Mouse (Mus musculus) 416B (cell line): ENCODE data around the gene Rbfox3.

Source experiments
- DNase-seq: peaks from one replicate; pipeline ENCODE4 v3.0.0; 2011; ENCODE audit warnings: low read depth

The Rbfox3 gene

DNA sequence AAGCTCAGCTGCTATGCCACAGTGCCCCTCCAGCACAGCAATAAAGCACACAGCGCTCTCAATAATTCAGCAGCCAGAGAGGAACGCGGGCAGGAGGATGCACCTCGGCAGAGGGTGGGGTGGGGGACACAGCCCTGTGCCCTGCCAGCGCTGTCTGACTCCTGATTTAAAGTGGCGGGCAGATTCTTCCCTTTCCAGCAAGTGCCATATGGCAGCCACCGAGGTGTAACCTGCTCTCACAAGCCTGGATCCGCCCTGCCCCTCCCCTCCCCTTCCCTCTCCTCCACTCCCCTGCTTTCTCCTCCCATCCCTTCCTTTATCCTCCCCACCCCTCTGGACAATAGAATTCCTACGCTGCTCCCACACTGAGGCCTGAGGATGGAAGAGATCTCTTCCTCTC, 311.2 kb downstream of the Rbfox3 start:
- no peak for DNase-seq

DNA sequence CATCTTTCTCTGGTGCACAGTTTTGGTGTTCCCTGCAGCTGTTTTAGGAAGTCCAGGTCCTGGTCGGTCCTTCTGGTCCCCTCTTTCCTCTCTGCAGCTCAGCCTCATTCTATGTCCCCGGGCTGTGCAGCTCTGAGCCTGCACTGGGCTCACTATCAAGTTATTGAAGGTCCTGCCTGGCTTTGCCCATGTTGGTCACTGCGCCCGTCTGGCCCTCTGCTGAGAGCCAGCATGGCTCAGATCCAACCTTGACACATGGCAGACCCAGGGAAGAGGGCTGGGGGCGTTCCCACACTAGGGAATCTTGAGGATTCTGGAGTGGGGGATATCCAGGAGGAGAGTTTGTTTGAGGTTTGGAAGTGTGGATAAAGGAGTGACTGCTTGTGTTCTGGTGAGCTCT, 312.7 kb downstream of the Rbfox3 start:
- no peak for DNase-seq

DNA sequence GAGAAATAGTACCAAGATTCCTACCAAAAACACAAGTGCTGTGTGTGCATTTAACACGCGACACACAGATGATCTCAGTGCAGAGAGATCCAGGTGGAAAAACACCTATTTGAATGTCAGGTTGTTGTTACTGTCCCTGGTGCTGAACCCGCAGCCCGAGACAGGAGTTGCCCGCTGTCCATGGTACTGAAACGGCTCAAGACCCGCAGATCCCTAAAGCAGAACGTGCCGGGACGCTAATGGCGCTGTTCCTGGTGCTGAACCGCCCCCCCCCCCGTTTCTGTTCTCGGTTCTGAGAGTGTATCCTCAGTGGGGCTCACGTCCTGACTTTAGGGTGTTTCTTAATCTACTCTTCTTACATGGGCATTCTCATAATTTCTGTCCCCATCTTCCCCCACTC, 326.6 kb downstream of the Rbfox3 start:
- peak; percentile 81 for DNase-seq

DNA sequence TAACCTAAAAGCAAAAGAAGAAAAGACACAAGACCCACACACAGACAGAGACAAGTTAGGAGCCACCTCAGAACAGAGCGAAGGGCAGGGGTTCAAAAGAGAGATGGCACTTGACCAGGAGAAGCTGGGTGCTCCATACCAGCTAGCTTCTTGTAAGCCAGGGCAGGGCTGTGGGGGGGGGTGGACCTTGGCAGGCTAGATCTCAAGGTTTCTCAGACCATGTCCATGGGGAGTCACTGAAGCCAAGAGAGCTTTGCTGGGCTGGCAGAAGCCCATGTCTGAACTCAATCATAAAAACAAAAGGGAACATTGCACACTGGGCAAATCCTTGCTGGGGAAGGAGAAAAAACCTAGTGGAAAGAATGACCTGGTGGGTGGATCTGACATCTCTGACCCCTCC, 327.4 kb downstream of the Rbfox3 start:
- no peak for DNase-seq

DNA sequence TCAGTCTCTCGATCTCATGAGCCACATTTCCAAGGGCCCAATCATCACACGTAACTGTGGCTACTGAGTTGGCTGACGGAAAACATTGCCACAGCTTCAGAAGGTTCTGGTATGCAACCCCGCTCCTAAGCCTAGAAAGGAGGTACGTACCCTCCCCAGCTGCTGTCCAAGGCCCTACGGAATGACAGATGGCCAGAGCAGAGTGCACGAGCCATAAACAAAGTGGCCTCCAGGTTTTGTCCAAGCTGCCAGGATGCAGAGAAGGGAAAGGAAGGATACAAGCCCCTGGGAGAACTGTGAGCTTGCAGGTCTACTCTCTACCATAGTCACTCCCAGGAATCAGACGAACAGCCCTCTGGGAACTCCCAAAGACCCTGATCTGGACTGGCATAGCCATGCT, 327.8 kb downstream of the Rbfox3 start:
- DNase-seq, result no peak

DNA sequence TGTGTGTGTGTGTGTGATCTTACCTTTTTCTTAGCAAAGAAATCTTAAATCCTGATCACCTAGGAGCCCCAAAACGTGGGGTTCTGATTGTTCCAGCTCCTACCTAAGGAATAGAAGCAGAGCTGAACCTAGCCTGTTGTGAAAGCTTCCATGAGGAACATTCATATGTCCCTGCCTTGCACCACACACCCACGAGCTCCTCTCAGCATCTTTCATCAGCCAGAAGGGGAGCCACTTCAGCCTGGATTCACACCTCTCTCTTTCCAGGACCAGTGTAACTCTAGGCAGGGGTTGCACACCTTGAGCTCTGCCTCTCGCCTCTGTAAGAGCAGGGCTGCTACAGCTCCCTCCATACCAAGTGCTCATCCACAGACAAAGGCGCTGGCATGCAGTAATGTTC, 330.4 kb downstream of the Rbfox3 start:
- DNase-seq, result no peak

DNA sequence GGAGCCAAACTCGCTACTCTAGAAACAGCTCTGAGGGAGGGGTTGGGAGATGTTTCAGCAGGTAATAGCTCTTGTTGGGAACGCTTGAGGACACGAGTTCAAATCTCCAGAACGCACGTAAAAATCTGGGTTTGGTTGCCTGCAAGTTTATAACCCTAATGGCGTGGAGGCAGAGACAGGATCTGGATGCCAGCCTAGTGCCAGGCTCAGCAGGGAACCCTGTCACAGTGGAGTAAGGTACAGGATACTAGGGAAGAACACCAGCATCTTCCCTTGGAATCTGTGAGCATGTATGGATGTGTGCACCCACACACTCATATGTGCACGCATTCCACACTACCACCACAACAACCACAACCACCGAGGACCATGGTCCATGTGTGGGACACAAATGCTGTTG, 331.8 kb downstream of the Rbfox3 start:
- no peak for DNase-seq

DNA sequence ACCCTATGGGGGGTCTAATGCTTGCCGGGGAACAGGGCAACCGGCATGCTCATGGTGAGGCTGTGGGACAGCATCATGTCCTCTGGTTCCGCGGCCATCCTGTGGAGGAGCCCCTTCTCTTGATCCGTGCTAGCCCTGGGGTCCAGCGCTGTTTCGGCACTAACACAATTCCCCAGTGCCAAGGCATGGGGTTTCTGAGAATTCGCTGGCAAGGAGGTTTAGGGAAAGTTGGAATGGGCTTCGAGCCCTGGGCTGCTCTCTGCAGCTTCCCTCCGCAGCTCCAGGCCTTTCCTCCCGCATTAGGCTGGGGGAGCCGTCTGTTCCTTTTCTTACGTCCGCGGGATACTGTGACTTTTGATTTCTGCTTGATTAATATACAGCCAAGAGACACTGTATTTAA, 334.1 kb downstream of the Rbfox3 start:
- DNase-seq, result no peak

DNA sequence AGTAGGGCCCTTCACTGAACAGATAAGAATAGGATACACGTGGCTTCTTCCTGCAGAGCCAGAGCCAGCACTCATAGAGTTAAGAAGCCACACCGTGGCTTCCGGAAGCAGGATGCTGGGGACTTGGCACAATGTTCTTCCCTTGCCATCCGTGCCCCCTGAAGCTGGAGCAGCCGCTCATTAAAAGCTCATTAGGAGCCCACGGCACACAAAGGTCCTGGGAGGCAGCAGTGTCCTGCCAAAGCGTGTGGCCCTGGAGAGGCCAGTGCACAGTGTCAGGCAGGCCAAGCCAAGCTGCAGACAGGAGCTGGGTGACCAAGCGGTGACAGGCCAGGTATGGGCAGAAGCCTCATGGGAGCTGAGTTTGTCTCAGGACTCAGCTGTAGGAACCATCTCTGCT, 334.8 kb downstream of the Rbfox3 start:
- DNase-seq, result no peak

DNA sequence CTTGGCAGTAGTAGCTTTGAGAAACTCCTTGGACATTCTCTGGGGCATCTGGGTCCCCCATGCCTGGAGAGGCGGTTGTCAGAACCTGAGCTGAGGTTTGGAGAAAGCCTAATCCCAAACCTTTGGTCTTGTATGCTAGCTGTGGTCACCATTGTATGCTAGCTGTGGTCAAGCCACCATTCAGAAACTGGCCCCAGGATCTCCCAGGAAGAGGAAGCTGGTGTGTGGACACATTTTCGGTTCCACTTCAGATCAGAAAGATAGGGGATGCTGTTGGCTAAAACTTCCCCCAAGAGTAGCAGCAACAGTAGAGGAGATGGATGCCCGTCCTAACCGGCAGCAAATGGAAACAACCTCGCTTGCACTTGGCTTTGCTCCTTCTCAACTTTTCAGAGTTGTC, 337.0 kb downstream of the Rbfox3 start:
- no peak for DNase-seq

DNA sequence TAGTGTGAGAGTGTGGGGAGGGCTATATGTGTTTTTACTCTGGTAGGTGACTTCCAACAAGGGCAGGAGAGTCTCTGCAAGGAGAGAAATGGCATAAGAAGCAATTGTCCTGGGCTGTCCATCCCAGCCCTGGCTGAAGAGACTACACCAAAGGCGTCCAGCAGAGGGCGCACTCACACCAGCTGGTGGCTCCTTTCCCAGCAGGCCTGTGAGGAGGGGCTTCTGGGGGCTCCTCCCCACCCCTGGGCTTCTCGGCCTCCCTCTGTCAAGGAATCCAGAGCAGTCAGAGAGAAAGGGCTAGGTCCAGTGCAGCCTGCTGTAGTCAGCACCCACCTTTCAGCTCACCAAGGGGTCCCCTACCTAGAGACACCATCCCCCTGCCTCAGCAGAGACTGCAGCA, 337.8 kb downstream of the Rbfox3 start:
- DNase-seq, result no peak

DNA sequence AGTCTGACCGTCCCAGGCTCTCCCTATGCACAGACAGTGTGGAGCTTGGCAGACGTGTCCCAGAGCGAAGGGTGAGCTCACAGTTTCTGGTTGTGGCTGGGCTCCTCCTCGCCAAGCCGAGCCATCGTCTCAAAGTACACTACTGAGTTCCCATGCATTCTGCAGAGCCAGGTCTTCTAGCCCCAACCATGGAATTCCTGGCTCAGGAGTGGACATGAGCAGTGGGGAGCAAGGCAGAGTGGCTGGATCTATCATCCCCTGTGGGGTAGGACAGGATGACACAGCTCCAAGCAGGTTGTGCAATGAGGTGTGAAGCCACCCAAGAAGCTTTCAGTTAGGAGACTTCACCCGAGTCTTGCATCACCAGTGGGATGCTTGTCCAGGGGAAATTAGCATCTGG, 338.4 kb downstream of the Rbfox3 start:
- DNase-seq, result no peak

DNA sequence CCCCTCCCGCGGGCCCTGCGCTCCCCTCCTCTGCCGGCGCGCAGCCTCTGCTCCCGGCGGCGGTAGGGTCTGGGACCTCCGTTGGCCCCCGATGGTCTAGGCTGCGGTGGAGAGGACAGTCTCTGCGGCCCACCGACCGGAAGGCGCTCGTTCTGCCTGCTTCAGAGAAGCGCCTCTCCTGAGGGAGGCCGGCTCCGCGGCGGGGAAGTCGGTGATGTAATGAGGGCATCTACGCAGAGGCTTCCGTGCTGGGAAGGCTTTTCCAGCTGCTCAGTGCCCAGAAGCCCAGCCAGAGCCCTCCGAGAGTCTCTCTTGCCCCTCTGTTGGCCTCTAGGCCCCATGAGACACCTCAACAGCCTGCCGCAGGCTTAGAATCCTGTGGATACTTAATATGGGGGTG, 341.2 kb downstream of the Rbfox3 start:
- DNase-seq, result no peak

DNA sequence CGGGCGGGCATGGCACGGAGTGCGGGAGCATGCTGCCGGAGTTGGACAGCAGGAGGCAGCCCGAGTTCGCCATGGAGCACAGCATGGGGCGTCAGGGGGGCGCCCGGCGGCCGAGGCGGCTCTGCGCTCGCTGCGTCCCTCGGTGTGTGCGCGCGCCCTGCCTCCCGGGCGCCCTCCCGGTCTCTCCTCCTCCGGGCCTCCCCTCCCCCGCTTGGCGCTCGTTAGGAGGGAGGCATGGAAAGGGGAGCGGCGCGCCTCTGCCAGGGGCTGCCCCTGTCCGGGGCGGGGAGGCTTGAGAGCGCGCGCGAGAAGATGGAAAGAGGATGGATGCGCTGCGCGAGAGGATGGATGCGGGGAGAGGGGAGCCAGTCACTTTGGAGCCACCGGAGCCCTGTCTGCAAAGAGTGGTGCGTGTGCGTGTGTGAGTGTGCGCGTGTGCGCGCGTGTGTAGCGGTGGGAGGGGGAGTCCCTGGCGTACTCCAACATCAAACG, 341.8 kb downstream of the Rbfox3 start:
- DNase-seq, result no peak

DNA sequence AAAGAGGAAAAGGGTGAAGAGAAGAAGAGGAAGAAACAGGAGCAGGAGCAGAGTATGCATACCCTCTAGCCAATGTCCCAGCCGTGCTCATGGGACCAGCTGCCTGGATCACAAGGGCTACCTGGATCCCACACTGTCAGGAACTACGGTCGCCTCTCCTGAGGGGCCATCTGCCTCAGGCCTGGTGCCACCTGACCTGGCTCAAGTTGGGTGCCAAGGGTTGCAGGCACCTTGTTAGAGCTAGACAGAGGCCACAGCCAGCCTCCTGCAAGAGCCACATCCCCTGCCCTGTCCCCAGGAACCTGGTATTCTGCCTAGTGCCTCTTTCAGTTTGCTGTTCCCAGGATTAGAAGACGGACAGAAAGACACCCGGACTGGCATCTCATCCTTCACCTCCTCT, 347.5 kb downstream of the Rbfox3 start:
- no peak for DNase-seq

DNA sequence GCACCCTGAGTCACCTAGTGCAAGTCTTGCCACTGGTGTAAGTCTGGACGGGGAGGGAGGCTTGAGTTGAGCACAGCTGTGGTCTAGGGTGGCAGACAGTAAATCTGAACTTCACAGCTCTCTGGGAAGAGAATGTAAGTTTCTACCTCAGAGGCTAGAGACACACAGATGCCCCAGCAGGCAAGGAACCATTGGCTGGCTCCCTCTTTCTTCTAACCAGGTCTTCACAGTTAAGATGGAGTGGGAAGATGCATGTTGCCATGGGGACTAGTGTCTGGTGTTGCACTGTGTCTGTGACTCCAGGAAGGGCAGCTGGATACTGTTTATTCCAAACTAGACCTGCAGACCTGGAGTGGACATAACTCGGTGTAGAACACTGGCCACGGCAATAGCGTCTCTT, 348.6 kb downstream of the Rbfox3 start:
- DNase-seq, result no peak

DNA sequence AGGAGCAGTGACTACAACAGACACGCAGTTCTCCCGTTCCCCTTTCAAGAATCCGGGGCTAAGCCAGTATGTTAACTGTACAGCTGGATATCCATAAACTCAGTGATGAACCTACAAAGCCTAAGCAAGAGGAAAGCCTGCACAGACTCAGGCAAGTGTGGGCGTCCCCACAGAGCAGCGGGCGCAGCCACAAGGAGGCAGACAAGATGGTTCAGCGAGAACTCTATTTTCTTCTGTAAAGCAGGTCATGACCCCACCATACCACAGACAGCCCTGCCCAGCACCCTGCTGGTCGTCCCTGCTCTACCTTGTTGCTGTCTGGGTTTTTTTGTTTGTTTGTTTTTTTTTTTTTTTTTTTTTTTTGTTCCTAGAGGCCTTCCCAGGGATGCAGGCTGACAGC, 353.2 kb downstream of the Rbfox3 start:
- DNase-seq, result no peak

DNA sequence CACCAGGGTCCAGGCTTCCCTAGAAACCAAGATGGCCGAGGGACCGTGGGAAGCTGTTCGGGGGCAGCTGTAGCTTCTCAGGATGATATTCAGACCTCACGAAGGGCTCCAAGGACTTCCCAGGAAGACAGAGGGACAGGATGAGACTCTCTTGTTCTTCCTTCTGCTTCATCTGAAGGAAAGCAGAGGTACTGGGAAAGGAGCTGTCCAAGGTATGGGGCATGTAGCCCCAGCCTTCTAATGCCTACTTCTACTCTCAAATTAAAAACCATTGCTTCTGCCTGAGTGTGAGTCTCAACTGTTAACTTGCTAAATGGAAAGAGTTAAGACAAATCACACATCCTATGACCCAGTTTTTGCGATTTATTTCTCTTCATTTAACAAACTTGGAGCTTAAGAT, 355.8 kb downstream of the Rbfox3 start:
- no peak for DNase-seq

DNA sequence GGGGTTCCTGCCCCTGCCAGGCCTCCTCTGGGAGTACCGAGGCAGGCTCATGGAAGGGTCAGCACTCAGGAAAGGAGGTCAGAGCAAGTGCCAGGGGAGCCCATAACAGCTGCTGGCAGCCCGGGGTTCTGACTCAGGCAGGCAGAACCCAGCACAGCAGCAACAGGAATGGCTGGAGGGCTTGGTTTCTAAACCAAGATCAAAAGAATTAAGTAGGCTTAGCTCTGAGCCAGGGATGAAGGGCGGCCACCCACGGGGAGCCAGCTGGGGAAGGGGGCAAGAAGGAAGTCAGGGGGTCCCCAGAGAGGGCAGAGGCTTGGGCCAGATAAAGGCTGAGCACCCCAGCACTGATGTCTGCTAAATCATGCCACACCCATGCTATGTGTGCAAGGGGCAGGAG, 356.9 kb downstream of the Rbfox3 start:
- no peak for DNase-seq

DNA sequence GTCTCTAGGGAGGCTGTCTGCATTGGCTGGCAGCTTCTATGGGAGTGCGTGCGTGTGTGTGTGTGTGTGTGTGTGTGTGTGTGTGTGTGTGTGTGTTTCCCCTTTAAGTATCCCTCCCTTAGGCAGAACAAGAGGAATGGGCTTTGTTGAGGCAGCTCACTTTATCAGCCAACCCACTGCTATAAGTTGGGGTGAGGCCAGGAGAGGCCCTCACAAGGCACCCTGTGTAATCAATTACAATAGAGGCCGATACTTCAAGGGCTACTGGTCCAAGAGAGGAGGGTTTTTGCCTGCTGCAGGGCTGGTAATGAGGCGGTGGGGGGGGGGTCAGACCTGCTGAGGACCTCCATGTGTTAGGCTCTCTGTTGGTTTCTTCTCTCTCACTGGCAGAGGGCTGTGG, 357.5 kb downstream of the Rbfox3 start:
- DNase-seq, result no peak

DNA sequence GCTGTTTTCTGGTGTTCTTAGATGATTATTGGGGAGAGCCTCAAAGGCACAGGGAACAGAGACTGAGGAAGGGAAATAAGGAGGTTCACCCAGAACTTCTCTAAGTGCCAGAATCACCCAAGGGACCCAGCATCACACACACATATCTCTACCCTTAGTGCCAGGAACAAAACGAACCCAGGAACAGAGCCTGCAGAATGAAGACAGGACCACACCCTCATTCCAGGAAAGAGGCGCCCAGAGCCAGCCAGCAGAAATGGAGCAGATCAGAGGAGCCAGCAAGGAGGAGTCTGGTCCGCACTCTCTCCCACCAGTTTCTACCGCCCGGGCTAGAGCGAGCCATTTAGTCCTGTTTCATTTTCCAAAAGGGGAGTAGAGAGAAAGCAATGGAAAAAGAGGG, 358.4 kb downstream of the Rbfox3 start:
- DNase-seq, result no peak

DNA sequence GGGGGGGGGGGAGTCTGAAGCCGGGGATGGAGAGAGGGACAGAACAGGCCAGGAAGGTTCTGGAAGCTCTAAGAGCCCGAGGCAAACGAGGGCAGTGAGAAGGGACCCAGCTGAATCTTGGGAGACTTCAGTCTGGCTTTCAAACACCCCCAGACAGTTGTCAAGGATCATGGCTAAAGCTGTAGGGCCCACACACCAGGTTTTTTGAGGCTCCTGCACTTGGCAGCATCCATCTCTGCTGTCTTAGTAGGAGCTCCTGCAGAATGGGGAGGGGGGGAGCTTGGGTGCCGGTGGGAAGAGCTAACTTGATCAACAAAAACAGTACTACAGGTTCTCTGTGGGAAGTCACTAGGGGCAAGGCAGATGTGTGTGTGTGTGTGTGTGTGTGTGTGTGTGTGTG, 358.9 kb downstream of the Rbfox3 start:
- no peak for DNase-seq

DNA sequence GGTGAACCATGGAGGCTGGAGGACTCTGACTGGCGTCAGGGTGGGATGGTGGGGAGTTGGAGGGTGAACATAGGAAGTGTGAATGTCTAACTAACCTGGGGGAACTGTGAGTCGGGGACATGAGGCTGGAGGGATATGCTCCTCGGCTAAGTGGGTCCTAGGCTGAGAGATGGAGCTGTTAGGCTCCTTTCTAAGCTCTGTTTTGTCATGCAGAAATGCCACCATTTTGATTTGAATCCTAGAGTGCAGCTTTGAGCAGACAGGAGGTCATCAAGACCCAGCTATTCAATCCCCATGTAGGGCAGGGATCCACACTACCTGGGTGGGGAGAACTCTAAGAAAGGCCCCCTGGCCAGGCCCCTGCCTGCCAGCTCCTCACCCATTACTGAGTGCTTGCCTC, 359.7 kb downstream of the Rbfox3 start:
- no peak for DNase-seq

DNA sequence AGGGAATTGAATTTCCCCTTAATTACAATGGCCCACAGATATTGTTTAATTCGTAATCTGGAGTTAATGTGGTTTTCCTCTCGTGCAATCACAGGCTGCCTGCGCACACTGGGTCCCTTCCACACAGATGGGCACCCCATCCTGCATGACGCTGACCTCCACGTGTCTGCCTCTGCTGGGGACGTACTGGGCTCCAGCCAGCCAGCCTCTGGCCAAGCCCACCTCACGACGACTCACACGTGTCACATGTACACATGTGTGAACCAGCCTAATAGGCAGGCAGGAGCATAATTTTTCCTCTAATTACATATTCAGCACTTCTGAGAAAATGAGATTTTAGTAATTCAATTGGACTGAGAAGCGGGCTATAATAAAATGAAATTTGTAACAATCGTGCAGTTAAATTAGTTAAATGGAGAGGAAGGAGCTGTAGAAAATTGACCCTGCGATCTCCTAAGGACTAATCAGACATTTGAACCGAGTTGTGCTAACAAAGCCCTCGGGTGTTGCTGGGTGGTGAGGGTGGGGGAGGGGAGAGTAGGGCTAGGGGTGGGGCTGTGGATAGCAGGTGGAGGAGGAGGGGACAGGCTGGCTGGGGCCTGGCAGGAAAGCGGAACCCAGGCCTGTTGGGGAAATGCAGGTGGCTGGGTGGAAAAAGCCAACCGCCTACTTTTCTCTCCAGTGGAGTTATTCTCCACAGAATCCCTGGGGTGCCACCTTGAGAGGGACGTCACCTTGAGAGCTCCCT, 360.4 kb downstream of the Rbfox3 start:
- no peak for DNase-seq

DNA sequence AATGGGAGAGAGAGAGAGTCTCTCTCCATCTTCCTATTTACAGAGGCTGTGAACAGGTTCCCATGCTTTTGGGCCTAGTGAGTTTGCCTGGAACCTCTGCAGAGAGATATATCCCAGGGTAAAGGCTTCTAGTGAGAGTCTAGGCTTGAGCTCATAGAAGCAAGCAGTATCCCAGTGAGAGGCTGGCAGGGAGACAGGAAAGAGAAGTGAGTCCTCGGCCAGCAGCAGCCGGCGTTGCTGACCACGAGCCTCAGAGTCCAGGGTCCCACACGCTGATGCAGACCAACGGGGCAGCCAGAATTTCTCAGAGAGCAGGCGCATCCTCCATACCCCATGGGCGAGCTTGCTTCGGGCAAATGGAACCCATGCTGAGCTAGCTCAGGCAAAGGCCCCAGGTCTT, 363.2 kb downstream of the Rbfox3 start:
- DNase-seq, result no peak
